Mouse (Mus musculus) inflammation-experienced regulatory T-cells, adult 16 weeks (primary cell): Measurements from ENCODE around the gene Abhd2. TPM values are rescaled to one million over a fixed set of nuclear protein-coding genes. Genes with fewer than 3 reads are reported as not detected.

Experiments used
- polyA plus RNA-seq: library from polyadenylated mRNA; unstranded; fragments of 100-300 nt; shearing (Covaris generic); gene quantifications from one replicate; pipeline ENCODE4 v1.2.1, GENCODE M21; 2017

The Abhd2 gene
- 16.4 TPM for polyA plus RNA-seq

DNA sequence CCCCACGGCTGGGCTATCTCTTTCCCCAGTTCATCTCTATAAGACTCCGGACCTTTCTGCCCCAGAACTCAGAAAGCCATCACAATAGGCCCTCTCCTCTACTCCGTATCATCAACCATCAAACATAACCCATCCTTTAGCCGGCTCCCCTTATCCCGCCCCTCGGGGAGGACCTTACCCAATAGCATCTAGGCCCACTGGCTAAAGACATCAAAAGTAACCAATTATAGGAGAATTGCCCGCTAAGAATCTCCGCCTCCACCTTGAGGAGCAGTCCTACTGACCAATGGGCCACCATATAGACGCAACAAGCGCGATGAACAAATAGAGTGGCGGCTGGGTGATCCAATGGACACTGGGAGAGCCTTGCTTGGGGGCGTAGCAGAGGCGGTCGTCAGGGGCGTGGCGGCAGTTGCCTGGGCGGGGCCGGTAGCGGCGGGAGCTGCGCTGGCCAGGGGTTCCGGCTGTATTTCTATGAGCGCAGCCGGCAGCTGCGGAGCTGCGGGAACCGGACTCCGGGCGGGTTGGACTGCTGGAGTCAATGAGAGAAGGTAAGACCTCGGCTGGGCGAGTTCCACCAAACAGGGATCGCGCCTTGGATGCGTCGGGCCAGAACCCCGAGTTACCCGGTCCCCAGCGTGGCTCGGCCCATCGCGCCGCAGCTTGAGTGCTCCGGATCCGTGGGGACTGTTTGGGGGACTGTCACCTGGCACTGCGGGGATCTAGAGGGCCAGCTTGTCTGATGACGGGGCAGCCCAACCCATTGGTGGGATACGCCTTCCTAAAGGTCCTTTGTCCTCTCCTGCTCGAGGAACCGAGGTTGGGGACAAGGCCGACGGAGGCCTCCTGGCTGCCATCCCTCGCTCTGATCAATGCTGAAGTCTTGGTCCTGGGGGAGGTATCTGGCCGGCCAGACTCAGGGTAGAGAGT is at the start of gene Abhd2:
Abhd2 (plus strand) TSS at position 411 of the 930 bp plus-strand sequence.

DNA sequence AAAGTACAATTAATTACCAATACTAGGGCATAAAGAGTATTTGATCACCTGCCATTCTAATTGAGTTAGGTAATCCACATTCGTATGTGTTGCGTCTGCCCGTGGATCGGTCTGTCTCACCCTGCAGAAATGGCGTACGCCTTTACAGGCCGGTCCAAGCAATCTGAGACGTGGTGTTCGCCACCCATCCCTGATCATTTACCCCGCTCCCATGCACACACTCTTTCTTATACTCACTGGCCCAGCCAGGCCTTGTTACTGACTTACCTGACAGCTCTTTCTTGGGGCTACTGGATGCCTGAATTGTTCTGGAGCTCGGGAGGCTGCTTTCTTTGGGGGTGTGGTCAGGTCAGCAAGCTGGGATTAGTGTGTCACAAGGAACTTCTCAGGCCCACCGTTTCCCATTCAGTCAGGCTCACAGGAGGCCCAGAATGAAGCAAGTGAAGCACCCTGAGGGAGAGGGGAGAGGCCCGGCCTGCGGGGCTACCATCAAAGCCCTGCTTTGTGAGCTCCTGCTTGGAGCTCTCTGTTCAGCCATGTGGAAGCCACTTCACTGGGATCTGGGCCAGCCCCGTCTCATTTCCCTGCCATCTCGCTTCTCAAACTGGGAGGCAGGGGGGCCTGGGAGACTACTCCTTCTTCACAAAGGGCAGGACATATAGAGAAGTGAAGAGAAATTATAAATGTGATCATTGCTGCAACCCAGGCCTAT is 113.6 kb downstream of the Abhd2 start, which contains the start of gene Rlbp1:
Rlbp1 (minus strand) TSS at position 627 of the 712 bp plus-strand sequence.

DNA sequence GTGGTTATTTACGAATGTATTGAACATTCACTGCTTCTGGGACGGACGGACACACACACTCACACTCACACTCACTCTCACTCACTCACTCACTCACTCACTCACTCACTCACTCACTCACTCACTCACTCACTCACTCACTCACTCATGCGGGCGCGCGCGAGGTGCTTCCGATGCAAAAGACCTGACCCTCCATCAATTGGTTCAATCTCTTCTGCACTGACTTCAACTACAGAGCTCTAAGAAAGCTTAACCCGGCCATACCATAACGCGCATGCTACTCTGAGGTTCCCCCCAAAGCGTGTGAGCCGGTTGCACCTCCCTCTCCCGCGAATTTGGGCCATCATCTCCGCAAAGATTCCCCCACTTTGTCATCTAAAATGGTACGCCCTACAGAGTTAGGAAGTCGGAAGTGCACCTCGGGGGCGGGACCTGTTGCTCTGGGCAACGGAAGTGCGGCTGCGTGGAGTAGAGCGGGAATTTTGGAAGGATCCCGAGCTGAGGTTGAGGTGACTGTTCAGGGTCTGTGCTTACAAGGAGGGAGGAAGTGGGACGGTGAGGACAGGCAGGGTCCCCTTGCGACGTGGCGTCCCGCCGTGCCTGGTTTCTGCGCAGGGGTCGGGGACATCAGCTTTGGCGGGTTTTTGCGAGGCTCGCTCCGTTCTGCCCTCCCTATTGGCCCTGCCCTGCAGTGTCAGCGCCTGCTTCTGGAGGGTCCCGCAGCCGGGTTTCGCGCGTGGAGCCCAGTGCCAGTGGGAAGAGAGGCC is 119.1 kb downstream of the Abhd2 start, which contains the start of gene Fanci:
Fanci (plus strand) TSS at position 47 of the 767 bp plus-strand sequence.

Other genes with a start within 250 kb of the Abhd2 start
- not detected for gene Acan, start 219.7 kb upstream of the Abhd2 start, polyA plus RNA-seq
- not detected for gene Hapln3, start 142.2 kb upstream of the Abhd2 start, polyA plus RNA-seq
- gene Mfge8, start 124.1 kb upstream of the Abhd2 start, polyA plus RNA-seq, result 21.5 TPM
- gene Rlbp1, start 113.8 kb downstream of the Abhd2 start, polyA plus RNA-seq, result not detected
- gene Fanci, start 118.7 kb downstream of the Abhd2 start, polyA plus RNA-seq, result 5.3 TPM
- 74.3 TPM for gene Polg, start 193.2 kb downstream of the Abhd2 start, polyA plus RNA-seq